Mouse (Mus musculus) megakaryocyte, embryonic 14.5 days (primary cell): ENCODE results near the gene Lrrc1.

ENCODE experiments used
- FLI1 ChIP-seq: IDR thresholded peaks from 2 replicates; pipeline ENCODE4 v1.6.1; 2012; ENCODE audit warnings: low read length, inconsistent platforms, mixed read lengths
- GATA1 ChIP-seq: IDR thresholded peaks from 3 replicates; pipeline ENCODE4 v1.6.1; 2012; ENCODE audit warnings: mixed read lengths, low read length, inconsistent platforms, borderline replicate concordance

DNA sequence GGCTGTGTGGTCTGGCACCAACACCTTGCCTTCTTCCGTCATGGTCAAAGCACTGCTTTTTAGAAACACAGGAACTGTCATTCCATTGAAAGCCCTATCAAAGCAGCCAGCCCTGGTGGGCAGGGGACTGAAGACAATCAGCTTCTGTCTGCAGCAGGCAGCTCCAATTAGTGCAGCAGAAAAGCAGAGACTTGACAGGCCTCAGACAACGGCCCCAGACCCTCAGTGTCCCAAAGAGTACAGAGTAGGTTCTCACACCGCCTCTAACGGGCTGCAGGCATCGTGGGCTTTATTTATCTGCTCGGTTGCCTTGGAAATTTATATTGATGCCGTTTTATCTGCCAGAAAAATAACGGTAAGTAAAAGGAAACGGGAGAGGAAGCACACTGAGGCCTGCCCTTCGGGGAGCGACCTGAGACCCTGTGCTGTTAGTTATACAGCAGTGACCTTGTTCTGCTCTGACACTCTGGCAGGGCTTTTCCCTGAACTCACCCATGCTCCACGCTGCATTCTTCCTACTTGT lies 48.1 kb downstream of the Lrrc1 start:
- TF ChIP-seq GATA1 (no peak), FLI1 (no peak)
